Mouse (Mus musculus) heart, adult 2 months (tissue): ENCODE measurements around the gene Krt33b.

Experiments used
- CTCF ChIP-seq: fragments of 200-600 bp; IDR thresholded peaks from 2 replicates; pipeline ENCODE4 v1.8.1; 2022; ENCODE audit warnings: antibody characterized with exemption, mild to moderate bottlenecking, moderate library complexity
- EP300 ChIP-seq: fragments of 200-500 bp; IDR thresholded peaks from 2 replicates; pipeline ENCODE4 v1.6.1; 2011; ENCODE audit warnings: low read depth, low read length, control low read depth; ENCODE audit not compliant: insufficient read depth
- POLR2A ChIP-seq: fragments of 200-500 bp; IDR thresholded peaks from 2 replicates; pipeline ENCODE4 v1.6.1; 2011; ENCODE audit warnings: mild to moderate bottlenecking, low read depth, low read length, control low read depth; ENCODE audit not compliant: insufficient read depth

GRCm38 (mm10) chr11:100041454-100041853 is 11.8 kb upstream of the Krt33b start, which contains the start of gene Krt34:
- no peak for TF ChIP-seq POLR2A
- TF ChIP-seq CTCF = no peak
- TF ChIP-seq EP300 = no peak
